Mouse (Mus musculus) G1E (cell line): ENCODE measurements around the gene Gm49333.

Source experiments
- CTCF ChIP-seq: IDR thresholded peaks from 2 replicates; pipeline ENCODE4 v1.5.1; 2012; ENCODE audit warnings: low read depth, low read length, inconsistent platforms, mixed read lengths
- GATA1 ChIP-seq: IDR thresholded peaks from 2 replicates; pipeline ENCODE4 v1.6.1; 2012; ENCODE audit warnings: borderline replicate concordance, low read length, inconsistent platforms, mixed read lengths
- GATA2 ChIP-seq: IDR thresholded peaks from 2 replicates; pipeline ENCODE4 v1.6.1; 2012; ENCODE audit warnings: low read depth, low read length, inconsistent platforms, borderline replicate concordance
- TAL1 ChIP-seq: conservative IDR thresholded peaks from 2 replicates; pipeline ENCODE4 v1.6.1; 2012; ENCODE audit warnings: low read depth, low read length, inconsistent platforms, mixed read lengths

DNA sequence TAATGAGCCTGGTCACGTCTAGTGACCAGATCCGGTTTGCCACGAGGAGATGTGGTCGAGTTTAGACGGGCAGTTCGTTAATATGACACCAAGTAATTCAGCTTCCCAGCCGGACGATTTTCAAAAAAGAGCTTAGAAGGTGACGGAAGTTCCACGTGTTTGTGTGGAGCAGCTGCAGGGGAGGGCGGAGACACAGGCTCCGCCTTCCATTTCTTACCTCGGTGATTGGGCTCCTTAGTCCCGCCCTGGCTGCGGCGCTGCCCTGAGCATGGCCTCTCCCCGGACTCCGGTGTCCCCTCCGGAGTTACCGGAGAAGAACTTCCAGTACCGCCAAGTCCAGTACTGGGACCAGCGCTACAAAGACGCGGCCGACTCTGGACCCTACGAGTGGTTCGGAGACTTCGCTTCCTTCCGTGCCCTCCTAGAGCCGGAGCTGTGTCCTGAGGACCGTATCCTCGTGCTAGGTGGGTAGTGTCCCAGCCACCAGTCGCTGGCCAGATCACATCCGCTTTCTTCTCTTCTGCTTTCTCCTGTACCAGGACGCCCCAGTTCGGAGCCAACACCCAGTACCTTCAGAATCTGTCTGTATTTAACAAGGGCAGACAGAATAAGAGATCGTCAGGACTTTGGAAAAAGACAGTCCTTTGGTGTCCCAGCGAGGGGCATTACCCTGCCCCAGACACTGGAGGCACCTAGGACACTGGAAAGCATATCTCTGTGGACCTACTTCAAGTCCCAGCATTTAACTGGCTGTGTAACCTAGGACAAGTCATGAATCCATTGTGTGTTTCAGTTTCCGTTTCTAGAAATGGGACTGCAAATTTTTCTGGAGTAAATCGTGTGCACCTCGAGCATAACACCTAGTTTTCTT, at the start of gene Gm49333, which contains the start of the genes Eef1akmt4 and Alg3:
- TF ChIP-seq TAL1 (no peak), CTCF (no peak), GATA1 (no peak), GATA2 (no peak)
